Mouse (Mus musculus): ENCODE data around the gene Hdhd3. TPM values are rescaled to one million over a fixed set of nuclear protein-coding genes. Genes with fewer than 3 reads are reported as not detected.

Gene Hdhd3
- polyA plus RNA-seq, 1 experiment from 2014 or later, result 10.9 TPM

DNA sequence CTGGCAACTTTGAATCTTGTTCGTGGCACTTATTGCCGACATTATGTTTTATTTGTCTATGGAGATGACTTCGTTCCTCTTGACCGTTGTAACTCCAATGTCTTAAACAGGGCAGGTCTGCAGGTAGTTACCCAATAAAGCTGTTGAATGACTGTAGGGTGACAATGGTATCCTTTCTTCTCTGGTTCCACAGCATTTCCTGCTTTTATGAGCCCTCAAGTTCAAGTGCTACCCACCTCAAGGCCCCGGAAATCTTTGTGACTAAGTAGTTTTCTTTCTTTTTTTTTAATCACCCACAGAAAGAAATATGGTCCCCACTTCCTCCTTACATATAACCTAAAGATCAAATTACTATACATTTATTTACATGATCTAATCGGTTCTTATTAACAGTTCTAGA, 27.5 kb downstream of the Hdhd3 start:
- ATAC-seq (replicated peaks; ENCODE audit: low FRiP score), result no peak
- Histone ChIP-seq H3K27ac (ENCODE audit: low read depth, low read length) (no peak overlapping the region), H3K4me2 (no peak overlapping the region), H3K36me3 (ENCODE audit: control insufficient read depth, insufficient read depth, low read length) (no peaks in the 10 kb centered on the region), H3K9ac (ENCODE audit: low read depth, low read length) (no peak overlapping the region), H3K9me3 (ENCODE audit: control insufficient read depth, low read length) (no peaks in the 10 kb centered on the region), H3K4me1 (replicated peaks; ENCODE audit: control insufficient read depth, insufficient read depth, low read length) (peaks cover 4% of the 10 kb centered on the region), H3K27me3 (replicated peaks; ENCODE audit: control insufficient read depth, insufficient read depth, low read length) (peaks cover 11% of the 10 kb centered on the region), H3K4me3 (ENCODE audit: low read depth, low read length) (no peak overlapping the region)
- 83% methylated on average over 6 of the region's 6 CpGs for WGBS
- no peak for DNase-seq (ENCODE audit: low spot score)

DNA sequence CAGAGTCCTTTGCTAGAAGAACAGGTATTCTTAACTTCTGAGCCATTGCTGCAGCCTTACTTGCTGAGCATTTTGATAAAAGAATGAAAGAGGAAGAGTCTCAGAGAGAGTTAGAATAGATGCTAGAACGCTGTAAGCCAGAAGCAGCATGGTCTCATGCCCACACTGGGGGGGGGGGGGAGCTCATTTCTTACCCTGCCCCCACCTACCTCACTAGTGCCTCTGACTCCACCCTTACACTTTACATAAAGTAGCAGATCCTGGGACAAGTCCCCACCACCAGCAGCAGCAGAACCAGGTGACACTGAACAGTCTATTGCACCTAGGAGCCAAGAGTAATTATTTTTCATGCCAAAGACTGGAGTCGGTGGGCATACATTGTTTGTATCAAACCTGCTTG, 28.1 kb downstream of the Hdhd3 start:
- no peak overlapping the region for H3K4me2 ChIP-seq
- H3K36me3 ChIP-seq (ENCODE audit: control insufficient read depth, insufficient read depth, low read length), result no peaks in the 10 kb centered on the region
- no peak overlapping the region for H3K27ac ChIP-seq (ENCODE audit: low read depth, low read length)
- WGBS, result 74% methylated on average over 2 of the region's 2 CpGs
- ATAC-seq (replicated peaks; ENCODE audit: low FRiP score), result no peak
- H3K4me1 ChIP-seq (replicated peaks; ENCODE audit: control insufficient read depth, insufficient read depth, low read length), result peaks cover 4% of the 10 kb centered on the region
- no peak for DNase-seq (ENCODE audit: low spot score)
- no peak overlapping the region for H3K9ac ChIP-seq (ENCODE audit: low read depth, low read length)
- H3K27me3 ChIP-seq (replicated peaks; ENCODE audit: control insufficient read depth, insufficient read depth, low read length), result peaks cover 5% of the 10 kb centered on the region
- H3K9me3 ChIP-seq (ENCODE audit: control insufficient read depth, low read length), result no peaks in the 10 kb centered on the region
- no peak overlapping the region for H3K4me3 ChIP-seq (ENCODE audit: low read depth, low read length)

DNA sequence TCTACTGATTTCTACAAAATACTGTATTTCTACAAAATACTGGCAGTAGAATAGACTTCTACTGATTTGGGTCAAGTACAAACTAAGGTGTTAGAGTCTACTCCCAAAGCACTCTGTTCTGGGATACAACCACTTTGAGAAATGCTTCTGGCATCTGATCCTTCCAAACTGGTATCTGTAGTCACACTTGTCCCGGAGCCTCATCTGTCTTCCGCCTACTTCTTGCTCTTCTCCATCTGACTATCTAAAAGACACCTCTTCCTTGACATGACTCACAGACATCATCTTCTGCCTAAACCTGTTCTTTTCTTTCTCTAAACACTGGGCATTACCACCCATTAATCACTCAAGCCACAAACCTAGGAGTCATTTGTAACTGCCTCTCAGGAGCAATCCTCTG, 31.2 kb downstream of the Hdhd3 start:
- DNase-seq (ENCODE audit: low spot score) (no peak), ATAC-seq (replicated peaks; ENCODE audit: low FRiP score) (no peak)
- no peaks in the 10 kb centered on the region for H3K4me1 ChIP-seq (replicated peaks; ENCODE audit: control insufficient read depth, insufficient read depth, low read length)
- no peaks in the 10 kb centered on the region for H3K36me3 ChIP-seq (ENCODE audit: control insufficient read depth, insufficient read depth, low read length)
- no peaks in the 10 kb centered on the region for H3K9me3 ChIP-seq (ENCODE audit: control insufficient read depth, low read length)
- no peak overlapping the region for H3K9ac ChIP-seq (ENCODE audit: low read depth, low read length)
- no peaks in the 10 kb centered on the region for H3K27me3 ChIP-seq (replicated peaks; ENCODE audit: control insufficient read depth, insufficient read depth, low read length)
- WGBS, result 82% methylated on average over 2 of the region's 2 CpGs
- H3K4me2 ChIP-seq, result no peak overlapping the region
- no peak overlapping the region for H3K27ac ChIP-seq (ENCODE audit: low read depth, low read length)
- H3K4me3 ChIP-seq (ENCODE audit: low read depth, low read length), result no peak overlapping the region

DNA sequence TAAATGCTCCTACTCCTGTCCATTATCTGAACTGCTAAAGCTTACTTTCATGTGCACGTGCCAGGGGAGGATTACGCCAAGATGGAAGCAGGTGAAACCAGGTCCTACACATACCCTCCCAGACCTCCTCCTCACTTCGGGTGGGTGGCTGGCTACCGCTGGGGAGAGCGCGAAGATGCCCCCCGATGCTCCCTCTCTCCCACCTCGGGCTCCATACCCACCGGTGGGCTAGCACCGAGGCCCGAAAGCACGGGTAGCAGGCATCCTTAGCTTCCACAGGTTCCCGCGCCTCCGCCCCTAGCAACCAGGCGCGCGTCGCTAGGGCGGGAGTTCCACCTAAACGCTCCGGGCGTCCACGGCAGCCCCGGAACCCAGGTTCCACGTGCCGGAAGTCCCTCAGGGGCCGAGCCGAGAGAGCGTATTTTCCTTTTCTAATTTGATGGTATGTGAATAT, 32.6 kb downstream of the Hdhd3 start, which contains the start of gene Wdr31:
Gene Wdr31 (minus strand): TSS at position 299 of the 454 bp plus-strand sequence.
- H3K4me3 ChIP-seq (ENCODE audit: low read depth, low read length), result peak within 1 kb of the TSS; percentile 72
- peak within 1 kb of the TSS; percentile 76 for H3K4me2 ChIP-seq
- H3K27ac ChIP-seq (ENCODE audit: low read depth, low read length), result no peak within 1 kb of the TSS
- WGBS, result 2% methylated on average over 30 of the region's 30 CpGs
- no peaks in the 10 kb centered on the region for H3K4me1 ChIP-seq (replicated peaks; ENCODE audit: control insufficient read depth, insufficient read depth, low read length)
- DNase-seq (ENCODE audit: low spot score) (peak; percentile 82), ATAC-seq (replicated peaks; ENCODE audit: low FRiP score) (peak; percentile 89)
- no peaks in the 10 kb centered on the region for H3K36me3 ChIP-seq (ENCODE audit: control insufficient read depth, insufficient read depth, low read length)
- H3K9me3 ChIP-seq (ENCODE audit: control insufficient read depth, low read length), result no peaks in the 10 kb centered on the region
- H3K9ac ChIP-seq (ENCODE audit: low read depth, low read length), result peak within 1 kb of the TSS; percentile 56
- H3K27me3 ChIP-seq (replicated peaks; ENCODE audit: control insufficient read depth, insufficient read depth, low read length), result no peaks in the 10 kb centered on the region

DNA sequence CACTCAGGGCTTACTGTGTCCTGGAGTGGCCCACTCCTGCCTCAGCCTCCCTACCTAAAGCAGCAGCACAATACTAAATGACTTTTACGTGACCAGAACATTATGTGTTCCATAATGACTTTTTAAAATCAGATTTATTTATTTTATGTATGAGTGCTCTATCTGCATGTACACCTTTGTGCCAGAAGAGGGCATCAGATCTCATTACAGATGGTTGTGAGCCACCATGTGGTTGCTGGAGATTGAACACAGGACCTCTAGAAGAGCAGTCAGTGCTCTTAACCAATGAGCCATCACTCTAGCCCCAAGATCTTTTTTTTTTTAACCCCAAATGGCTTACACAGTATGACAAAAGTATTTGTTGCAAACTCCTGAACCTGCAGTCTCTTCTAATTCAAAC, 35.1 kb downstream of the Hdhd3 start:
- Histone ChIP-seq H3K4me2 (no peak overlapping the region), H3K9ac (ENCODE audit: low read depth, low read length) (no peak overlapping the region), H3K4me3 (ENCODE audit: low read depth, low read length) (no peak overlapping the region), H3K36me3 (ENCODE audit: control insufficient read depth, insufficient read depth, low read length) (no peaks in the 10 kb centered on the region), H3K27me3 (replicated peaks; ENCODE audit: control insufficient read depth, insufficient read depth, low read length) (no peaks in the 10 kb centered on the region), H3K9me3 (ENCODE audit: control insufficient read depth, low read length) (no peaks in the 10 kb centered on the region), H3K4me1 (replicated peaks; ENCODE audit: control insufficient read depth, insufficient read depth, low read length) (no peaks in the 10 kb centered on the region), H3K27ac (ENCODE audit: low read depth, low read length) (no peak overlapping the region)
- no peak for ATAC-seq (replicated peaks; ENCODE audit: low FRiP score)
- WGBS, result 80% methylated on average over 1 of the region's 1 CpGs
- no peak for DNase-seq (ENCODE audit: low spot score)

DNA sequence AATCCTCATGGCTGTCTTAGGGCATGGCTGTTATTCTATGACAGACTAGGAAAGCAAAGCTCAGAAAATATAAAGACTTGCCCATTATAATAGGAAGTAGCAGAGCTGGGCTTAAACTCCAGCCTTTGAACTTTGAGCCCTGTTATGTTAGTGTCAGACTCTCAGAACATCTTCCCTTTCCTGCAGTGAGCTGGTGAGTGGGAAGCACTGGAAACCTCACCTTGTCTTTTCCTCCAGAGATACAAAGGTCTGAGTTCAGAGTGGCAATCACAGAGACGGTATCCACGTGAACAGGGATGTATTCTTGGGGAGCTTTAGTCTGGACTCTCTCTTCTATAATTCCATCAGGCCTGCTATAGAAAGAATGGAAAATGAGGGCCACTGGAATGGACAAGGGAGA, 40.1 kb downstream of the Hdhd3 start:
- H3K27me3 ChIP-seq (replicated peaks; ENCODE audit: control insufficient read depth, insufficient read depth, low read length), result no peaks in the 10 kb centered on the region
- H3K27ac ChIP-seq (ENCODE audit: low read depth, low read length), result no peak overlapping the region
- H3K4me2 ChIP-seq, result no peak overlapping the region
- no peak overlapping the region for H3K9ac ChIP-seq (ENCODE audit: low read depth, low read length)
- H3K36me3 ChIP-seq (ENCODE audit: control insufficient read depth, insufficient read depth, low read length), result no peaks in the 10 kb centered on the region
- ATAC-seq (replicated peaks; ENCODE audit: low FRiP score) (no peak), DNase-seq (ENCODE audit: low spot score) (no peak)
- 81% methylated on average over 2 of the region's 2 CpGs for WGBS
- no peak overlapping the region for H3K4me3 ChIP-seq (ENCODE audit: low read depth, low read length)
- H3K9me3 ChIP-seq (ENCODE audit: control insufficient read depth, low read length), result no peaks in the 10 kb centered on the region
- no peaks in the 10 kb centered on the region for H3K4me1 ChIP-seq (replicated peaks; ENCODE audit: control insufficient read depth, insufficient read depth, low read length)

DNA sequence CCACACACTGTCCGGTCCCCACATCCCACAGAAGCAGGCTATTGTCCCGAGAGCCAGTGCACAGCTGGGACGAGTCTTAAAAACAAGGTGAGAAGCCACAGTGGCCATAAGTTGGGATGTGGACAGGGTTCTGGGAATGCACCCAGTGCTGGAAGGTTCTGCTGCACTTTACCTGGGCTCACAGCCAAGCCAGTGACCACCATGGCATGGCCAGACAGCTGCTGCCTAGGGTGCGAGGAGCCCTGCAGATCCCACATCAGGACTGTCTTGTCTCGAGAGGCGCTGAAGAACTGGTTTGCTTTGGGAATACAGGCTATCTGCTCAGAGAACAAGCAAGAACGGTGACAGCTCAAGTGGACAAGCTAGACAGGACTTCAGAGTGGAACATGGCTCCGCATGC, 42.9 kb downstream of the Hdhd3 start:
- no peaks in the 10 kb centered on the region for H3K27me3 ChIP-seq (replicated peaks; ENCODE audit: control insufficient read depth, insufficient read depth, low read length)
- no peak for ATAC-seq (replicated peaks; ENCODE audit: low FRiP score)
- H3K4me2 ChIP-seq, result no peak overlapping the region

DNA sequence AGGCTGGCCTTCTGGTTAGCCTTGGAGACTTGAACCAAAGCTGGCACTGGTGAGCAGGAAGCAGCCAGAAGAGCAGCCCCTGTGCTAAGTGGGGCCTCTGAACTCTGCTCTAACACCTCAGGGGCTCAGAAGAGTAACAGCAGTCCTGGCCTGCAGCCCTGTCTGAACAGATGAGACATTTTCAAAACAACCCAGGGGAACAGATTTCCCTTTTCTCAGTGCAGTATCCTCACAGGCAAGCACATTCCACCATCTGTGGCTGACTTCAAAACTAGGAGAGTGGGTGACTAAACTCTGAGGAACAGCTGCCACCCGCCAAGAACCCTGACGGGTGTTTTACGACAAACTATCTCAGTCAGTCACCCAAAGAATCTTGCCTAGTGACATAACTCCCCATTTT, 44.2 kb downstream of the Hdhd3 start:
- H3K27me3 ChIP-seq (replicated peaks; ENCODE audit: control insufficient read depth, insufficient read depth, low read length), result no peaks in the 10 kb centered on the region
- WGBS, result 90% methylated on average over 3 of the region's 3 CpGs
- no peak overlapping the region for H3K4me3 ChIP-seq (ENCODE audit: low read depth, low read length)
- H3K36me3 ChIP-seq (ENCODE audit: control insufficient read depth, insufficient read depth, low read length), result no peaks in the 10 kb centered on the region
- no peak overlapping the region for H3K4me2 ChIP-seq
- no peaks in the 10 kb centered on the region for H3K9me3 ChIP-seq (ENCODE audit: control insufficient read depth, low read length)
- DNase-seq (ENCODE audit: low spot score), result no peak
- H3K27ac ChIP-seq (ENCODE audit: low read depth, low read length), result no peak overlapping the region
- no peaks in the 10 kb centered on the region for H3K4me1 ChIP-seq (replicated peaks; ENCODE audit: control insufficient read depth, insufficient read depth, low read length)
- no peak overlapping the region for H3K9ac ChIP-seq (ENCODE audit: low read depth, low read length)
- ATAC-seq (replicated peaks; ENCODE audit: low FRiP score), result no peak

More for the DNA sequence above, 42.9 kb downstream of the Hdhd3 start:
- Histone ChIP-seq H3K9ac (ENCODE audit: low read depth, low read length) (no peak overlapping the region), H3K9me3 (ENCODE audit: control insufficient read depth, low read length) (no peaks in the 10 kb centered on the region), H3K36me3 (ENCODE audit: control insufficient read depth, insufficient read depth, low read length) (no peaks in the 10 kb centered on the region), H3K27ac (ENCODE audit: low read depth, low read length) (no peak overlapping the region), H3K4me3 (ENCODE audit: low read depth, low read length) (no peak overlapping the region), H3K4me1 (replicated peaks; ENCODE audit: control insufficient read depth, insufficient read depth, low read length) (no peaks in the 10 kb centered on the region)
- DNase-seq (ENCODE audit: low spot score), result no peak
- 90% methylated on average over 8 of the region's 8 CpGs for WGBS

DNA sequence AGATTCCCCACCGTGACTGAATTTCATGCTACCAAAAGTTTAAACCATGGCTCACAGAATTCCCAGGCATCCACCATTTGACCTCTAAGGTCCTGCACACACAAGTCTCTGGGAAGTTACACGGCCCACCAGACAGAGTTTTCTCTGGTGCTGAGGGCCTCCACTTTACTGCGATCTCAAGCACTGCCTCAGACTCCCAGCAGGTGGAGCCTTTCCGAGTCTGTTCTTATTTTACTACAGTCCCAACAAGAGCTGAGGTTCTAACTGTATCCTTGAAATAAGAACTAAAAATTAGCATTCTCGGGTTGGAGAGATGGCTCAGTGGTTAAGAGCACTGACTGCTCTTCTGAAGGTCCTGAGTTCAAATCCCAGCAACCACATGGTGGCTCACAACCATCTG, 48.3 kb downstream of the Hdhd3 start:
- Histone ChIP-seq H3K4me1 (replicated peaks; ENCODE audit: control insufficient read depth, insufficient read depth, low read length) (no peaks in the 10 kb centered on the region), H3K36me3 (ENCODE audit: control insufficient read depth, insufficient read depth, low read length) (no peaks in the 10 kb centered on the region), H3K9me3 (ENCODE audit: control insufficient read depth, low read length) (no peaks in the 10 kb centered on the region), H3K27ac (ENCODE audit: low read depth, low read length) (no peak overlapping the region), H3K27me3 (replicated peaks; ENCODE audit: control insufficient read depth, insufficient read depth, low read length) (no peaks in the 10 kb centered on the region), H3K4me2 (no peak overlapping the region), H3K4me3 (ENCODE audit: low read depth, low read length) (no peak overlapping the region), H3K9ac (ENCODE audit: low read depth, low read length) (no peak overlapping the region)
- DNase-seq (ENCODE audit: low spot score), result no peak
- 59% methylated on average over 5 of the region's 5 CpGs for WGBS
- no peak for ATAC-seq (replicated peaks; ENCODE audit: low FRiP score)

All from liver, embryonic 11.5 days (tissue).